Mouse (Mus musculus) embryonic facial prominence, embryonic 14.5 days (tissue): ENCODE measurements around the gene Palld. TPM values are rescaled to one million over a fixed set of nuclear protein-coding genes. Genes with fewer than 3 reads are reported as not detected.

Experiments
- ATAC-seq: fragments of 200-750 bp; cut with Nextera tagmentation; 2 replicates; pipeline ENCODE4 v1.8.0; 2017; ENCODE audit warnings: low read depth, moderate number of reproducible peaks, moderate TSS enrichment
- DNase-seq: peaks from one replicate; pipeline ENCODE4 v3.0.0-alpha.2; 2015; ENCODE audit warnings: low spot score
- H3K27ac ChIP-seq: fragments of 300-500 bp; sonication (generic); replicated peaks from 2 replicates; pipeline ENCODE4 v1.5.1; 2014; ENCODE audit warnings: low read depth, mild to moderate bottlenecking, low read length, moderate library complexity
- H3K27me3 ChIP-seq: fragments of 300-500 bp; sonication (generic); replicated peaks from 2 replicates; pipeline ENCODE4 v1.6.1; 2014; ENCODE audit warnings: low read length; ENCODE audit not compliant: control insufficient read depth, insufficient read depth
- H3K36me3 ChIP-seq: fragments of 300-500 bp; sonication (generic); 2 replicates; pipeline ENCODE4 v1.6.1; 2014; ENCODE audit warnings: low read length, mixed read lengths; ENCODE audit not compliant: control insufficient read depth, insufficient read depth
- H3K4me1 ChIP-seq: fragments of 300-500 bp; sonication (generic); 2 replicates; pipeline ENCODE4 v1.6.1; 2014; ENCODE audit warnings: antibody characterized with exemption, low read length; ENCODE audit not compliant: control insufficient read depth, insufficient read depth
- H3K4me2 ChIP-seq: fragments of 300-500 bp; sonication (generic); 2 replicates; pipeline ENCODE4 v1.6.1; 2014; ENCODE audit warnings: low read depth, mild to moderate bottlenecking, low read length, moderate library complexity, mixed read lengths
- H3K4me3 ChIP-seq: fragments of 300-500 bp; sonication (generic); 2 replicates; pipeline ENCODE4 v1.5.1; 2014; ENCODE audit warnings: low read depth, mild to moderate bottlenecking, low read length
- H3K9ac ChIP-seq: fragments of 300-500 bp; sonication (generic); 2 replicates; pipeline ENCODE4 v1.6.1; 2014; ENCODE audit warnings: low read depth, mild to moderate bottlenecking, low read length, moderate library complexity, mixed read lengths
- H3K9me3 ChIP-seq: fragments of 300-500 bp; sonication (generic); 2 replicates; pipeline ENCODE4 v1.6.1; 2016; ENCODE audit warnings: low read length; ENCODE audit not compliant: control insufficient read depth
- WGBS: fragments of 180-500 bp; shearing (Covaris S2); extraction: QIAGEN DNeasy Blood & Tissue Kit; methylation state at CpG from one replicate; pipeline ENCODE4 v1.1.7; 2014; 5-methylcytosine and 5-hydroxymethylcytosine counted together
- polyA plus RNA-seq: library from polyadenylated mRNA; unstranded; fragments of >200 nt; fragmentation: Nextera tagmentation; extraction: Ambion mirVana; gene quantifications from 2 replicates; pipeline ENCODE4 v1.2.1, GENCODE M21; 2014

The Palld gene
- polyA plus RNA-seq, 1 experiment from 2014 or later, result 96.3 TPM

GRCm38 (mm10) chr8:61558051-61558846, 344.2 kb downstream of the Palld start:
- Histone ChIP-seq H3K4me1 (peaks cover 34% of the 10 kb centered on the region), H3K9me3 (no peaks in the 10 kb centered on the region), H3K4me2 (no peak overlapping the region), H3K9ac (no peak overlapping the region), H3K27ac (no peak overlapping the region), H3K27me3 (no peaks in the 10 kb centered on the region), H3K4me3 (no peak overlapping the region), H3K36me3 (peaks cover 2% of the 10 kb centered on the region; the same call in 1 of the 2 replicates)
- DNase-seq, result no peak
- ATAC-seq, result no peak
- WGBS, result 83% methylated on average over 12 of the region's 12 CpGs

DNA sequence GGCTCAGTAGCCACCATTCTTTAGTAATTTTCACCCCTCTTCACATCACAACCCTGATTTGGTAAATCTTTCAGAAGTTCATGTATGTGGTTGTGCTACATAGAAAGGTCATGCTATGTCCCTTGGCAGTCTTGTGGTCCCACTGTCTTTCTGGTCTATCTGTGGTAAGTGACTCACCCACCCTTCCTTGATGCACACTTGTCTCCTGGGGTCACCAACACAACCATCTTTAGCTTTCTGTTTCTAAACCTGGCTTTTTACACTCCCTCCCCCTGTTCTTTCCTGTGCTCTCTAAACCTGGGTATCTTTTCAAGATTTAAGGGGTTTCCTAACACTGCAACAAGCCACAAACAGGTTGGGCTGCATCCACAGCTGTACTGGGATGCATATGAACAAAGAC, 345.5 kb downstream of the Palld start:
- DNase-seq, result no peak
- Histone ChIP-seq H3K4me2 (no peak overlapping the region), H3K4me1 (peaks cover 45% of the 10 kb centered on the region), H3K4me3 (no peak overlapping the region), H3K9ac (no peak overlapping the region), H3K9me3 (no peaks in the 10 kb centered on the region), H3K27ac (no peak overlapping the region), H3K36me3 (peaks cover 2% of the 10 kb centered on the region; the same call in 1 of the 2 replicates), H3K27me3 (no peaks in the 10 kb centered on the region)
- ATAC-seq, result no peak

GRCm38 (mm10) chr8:61556219-61556618, 346.3 kb downstream of the Palld start:
- H3K9me3 ChIP-seq, result no peaks in the 10 kb centered on the region
- H3K4me2 ChIP-seq, result no peak overlapping the region
- no peak overlapping the region for H3K4me3 ChIP-seq
- no peak for DNase-seq
- peaks cover 45% of the 10 kb centered on the region for H3K4me1 ChIP-seq
- no peak overlapping the region for H3K9ac ChIP-seq
- H3K27me3 ChIP-seq, result no peaks in the 10 kb centered on the region
- whole genome bisulfite sequencing, result 55% methylated on average over 8 of the region's 8 CpGs
- no peak for ATAC-seq
- no peaks in the 10 kb centered on the region for H3K36me3 ChIP-seq
- H3K27ac ChIP-seq, result peak overlapping the region; percentile 12; the same call in 1 of the 2 replicates

DNA sequence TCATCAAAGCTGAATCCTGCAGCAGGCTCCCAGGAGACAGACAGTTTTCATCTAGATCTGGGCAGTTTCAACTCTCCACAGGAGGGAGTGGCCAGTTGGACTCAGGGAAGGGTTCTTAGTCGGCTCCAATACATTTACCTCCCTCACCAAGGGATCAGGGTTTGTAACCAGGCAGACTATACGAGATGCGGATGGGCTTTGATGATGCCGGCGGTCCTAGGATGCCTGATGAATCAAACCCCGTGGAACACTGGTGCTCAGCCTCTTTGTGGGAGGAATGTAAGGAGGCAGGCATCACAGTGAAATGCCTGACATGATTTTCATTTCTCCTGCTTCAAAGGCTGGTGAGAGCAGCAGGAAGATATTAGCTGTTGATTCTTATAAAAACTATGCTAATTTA, 347.1 kb downstream of the Palld start:
- 0 out of 2 replicates have a peak overlapping the region, but pooled peaks have one; percentile 12 for H3K27ac ChIP-seq
- DNase-seq (no peak), ATAC-seq (peak; percentile 22; the same call in 1 of the 2 replicates)
- H3K4me3 ChIP-seq, result no peak overlapping the region
- no peaks in the 10 kb centered on the region for H3K27me3 ChIP-seq
- peaks cover 3% of the 10 kb centered on the region; the same call in 1 of the 2 replicates for H3K36me3 ChIP-seq
- no peak overlapping the region for H3K9ac ChIP-seq
- no peak overlapping the region for H3K4me2 ChIP-seq
- WGBS, result 47% methylated on average over 6 of the region's 6 CpGs
- H3K9me3 ChIP-seq, result peaks cover 2% of the 10 kb centered on the region; the same call in 1 of the 2 replicates
- H3K4me1 ChIP-seq, result peaks cover 44% of the 10 kb centered on the region

- no peak for DNase-seq
- 79% methylated on average over 8 of the region's 8 CpGs for WGBS
- Histone ChIP-seq H3K27ac (peak overlapping the region; percentile 36), H3K9me3 (peaks cover 20% of the 10 kb centered on the region), H3K4me2 (no peak overlapping the region), H3K4me3 (no peak overlapping the region), H3K36me3 (peaks cover 27% of the 10 kb centered on the region), H3K27me3 (no peaks in the 10 kb centered on the region), H3K4me1 (peaks cover 28% of the 10 kb centered on the region), H3K9ac (no peak overlapping the region)
- ATAC-seq, result no peak
These were observed 349.6 kb downstream of the Palld start for GRCm38 (mm10) chr8:61552755-61553402.

GRCm38 (mm10) chr8:61552221-61552620, 350.3 kb downstream of the Palld start:
- Histone ChIP-seq H3K9ac (no peak overlapping the region), H3K27ac (peak overlapping the region; percentile 36), H3K36me3 (peaks cover 33% of the 10 kb centered on the region), H3K4me2 (0 out of 2 replicates have a peak overlapping the region, but pooled peaks have one; percentile 3), H3K27me3 (no peaks in the 10 kb centered on the region), H3K4me3 (no peak overlapping the region), H3K4me1 (peaks cover 28% of the 10 kb centered on the region), H3K9me3 (peaks cover 20% of the 10 kb centered on the region)
- 39% methylated on average over 6 of the region's 6 CpGs for WGBS
- no peak for DNase-seq
- no peak for ATAC-seq

DNA sequence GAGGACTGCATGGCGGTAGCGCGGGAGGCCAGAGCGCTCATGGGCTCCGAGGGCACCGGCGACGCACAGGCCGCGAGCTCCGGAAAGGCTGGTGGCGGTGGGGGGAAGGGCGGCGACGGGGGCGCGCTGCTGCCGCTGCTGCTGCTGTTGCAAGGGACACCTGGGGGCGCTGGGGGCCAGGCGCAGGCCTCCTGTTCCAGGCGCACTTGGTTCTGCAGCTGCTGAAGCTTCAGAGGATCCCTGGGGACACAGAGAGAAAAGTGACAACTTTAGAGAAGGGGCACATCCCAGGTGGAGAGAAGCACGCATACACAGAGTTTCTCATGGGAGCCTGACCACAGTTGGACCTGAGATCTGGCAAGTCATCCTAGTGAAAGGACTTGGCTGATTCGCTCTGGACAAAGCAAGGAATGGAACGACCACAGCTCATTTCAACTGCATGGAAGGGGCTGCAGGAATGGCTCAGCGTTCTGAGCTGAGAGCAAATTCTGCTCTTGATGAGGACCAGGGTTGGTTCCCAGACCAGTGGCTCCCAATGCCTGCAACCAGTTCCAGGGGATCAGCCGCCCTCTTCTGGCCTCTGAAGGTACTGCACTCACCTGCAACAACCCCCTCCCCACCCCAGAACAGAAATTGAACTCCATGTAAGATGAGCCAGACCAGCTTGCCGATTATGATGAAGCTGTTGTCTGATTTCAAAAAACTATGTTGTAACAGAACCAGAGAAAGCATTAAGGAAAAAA, 352.3 kb downstream of the Palld start:
- WGBS, result 47% methylated on average over 19 of the region's 27 CpGs
- DNase-seq (no peak), ATAC-seq (no peak)

DNA sequence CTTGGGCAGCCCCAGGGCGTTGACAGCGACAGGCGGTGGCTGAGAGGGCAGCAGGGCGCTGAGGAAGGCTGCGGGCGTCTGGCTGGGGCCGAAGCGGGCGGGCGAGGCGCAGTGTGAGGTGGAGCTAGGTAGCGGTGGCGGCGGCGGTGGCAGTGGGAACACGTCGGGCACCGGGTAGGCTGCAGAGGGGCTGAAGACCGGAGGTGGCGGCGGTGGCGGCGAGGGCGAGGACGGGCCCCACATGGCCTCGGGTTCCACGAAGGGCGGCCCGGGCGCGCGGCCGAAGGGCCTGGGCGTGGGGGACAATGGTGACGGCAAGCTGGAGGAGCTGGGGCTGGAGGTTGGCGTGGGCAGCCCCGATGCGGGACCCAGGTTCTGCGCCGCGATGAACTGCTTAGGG, 352.9 kb downstream of the Palld start:
- no peak overlapping the region for H3K4me2 ChIP-seq
- peaks cover 20% of the 10 kb centered on the region for H3K9me3 ChIP-seq
- H3K27me3 ChIP-seq, result no peaks in the 10 kb centered on the region
- H3K9ac ChIP-seq, result no peak overlapping the region
- H3K4me3 ChIP-seq, result no peak overlapping the region
- peaks cover 16% of the 10 kb centered on the region; the same call in 1 of the 2 replicates for H3K4me1 ChIP-seq
- H3K36me3 ChIP-seq, result peaks cover 56% of the 10 kb centered on the region
- H3K27ac ChIP-seq, result no peak overlapping the region
- no peak for ATAC-seq
- DNase-seq, result no peak
- 64% methylated on average over 34 of the region's 41 CpGs for WGBS

More for the DNA sequence above, 352.3 kb downstream of the Palld start:
- Histone ChIP-seq H3K4me1 (peaks cover 21% of the 10 kb centered on the region), H3K9ac (no peak overlapping the region), H3K4me3 (no peak overlapping the region), H3K36me3 (peaks cover 50% of the 10 kb centered on the region), H3K9me3 (peaks cover 20% of the 10 kb centered on the region), H3K4me2 (no peak overlapping the region), H3K27ac (no peak overlapping the region), H3K27me3 (no peaks in the 10 kb centered on the region)
